Mouse (Mus musculus) cerebellum, adult 2 months (tissue): Measurements from ENCODE around the gene Proser2.

Experiments
- CTCF ChIP-seq: fragments of 200-500 bp; IDR thresholded peaks from 2 replicates; pipeline ENCODE4 v1.5.1; 2011; ENCODE audit warnings: low read depth, mild to moderate bottlenecking, control low read depth, low read length, moderate library complexity, borderline replicate concordance; ENCODE audit not compliant: insufficient read depth
- POLR2A ChIP-seq: fragments of 200-500 bp; IDR thresholded peaks from 2 replicates; pipeline ENCODE4 v1.6.1; 2011; ENCODE audit warnings: low read length, control low read depth, borderline replicate concordance; ENCODE audit not compliant: insufficient read depth

GRCm38 (mm10) chr2:6112619-6113018 is 17.4 kb downstream of the Proser2 start:
- no peak for TF ChIP-seq CTCF
- no peak for TF ChIP-seq POLR2A
